Mouse (Mus musculus) MEL (cell line): Measurements from ENCODE around the gene Usp19. TPM values are rescaled to one million over a fixed set of nuclear protein-coding genes. Genes with fewer than 3 reads are reported as not detected.

Experiments
- DNase-seq: peaks from one replicate; pipeline ENCODE4 v3.0.0; 2011; ENCODE audit warnings: low read depth, low spot score
- H3K27ac ChIP-seq: 2 replicates; pipeline ENCODE4 v1.5.1; 2012; ENCODE audit warnings: low read depth, mild to moderate bottlenecking, control low read depth, low read length, moderate library complexity; ENCODE audit not compliant: control insufficient read depth
- H3K27me3 ChIP-seq, 2 experiments: fragments of 150-350 bp in 1 of 2; sonication (generic) in 1 of 2; 2 replicates each; pipeline ENCODE4 v1.6.1; 2012; ENCODE audit warnings: low read length in 2 of 2, mild to moderate bottlenecking in 2 of 2, improper control_type of control experiment in 1 of 2, moderate library complexity in 1 of 2; ENCODE audit not compliant: insufficient read depth in 2 of 2, control insufficient read depth in 1 of 2
- H3K36me3 ChIP-seq, 2 experiments: 2 replicates each; pipeline ENCODE4 v1.6.1; 2012 to 2014; ENCODE audit warnings: low read length in 2 of 2, improper control_type of control experiment in 1 of 2, inconsistent platforms in 1 of 2, mild to moderate bottlenecking in 1 of 2; ENCODE audit not compliant: insufficient read depth in 2 of 2, control insufficient read depth in 1 of 2
- H3K4me1 ChIP-seq, 2 experiments: fragments of 150-350 bp in 1 of 2; sonication (generic) in 1 of 2; 2 replicates each; pipeline ENCODE4 v1.6.1; 2012; ENCODE audit warnings: low read length in 2 of 2, improper control_type of control experiment in 1 of 2, mild to moderate bottlenecking in 1 of 2; ENCODE audit not compliant: insufficient read depth in 2 of 2, control insufficient read depth in 1 of 2
- H3K4me3 ChIP-seq, 2 experiments: fragments of 150-350 bp in 1 of 2; sonication (generic) in 1 of 2; 2 replicates each; pipeline ENCODE4 v1.5.1; 2012; ENCODE audit warnings: low read depth in 2 of 2, low read length in 2 of 2, mild to moderate bottlenecking in 2 of 2, moderate library complexity in 2 of 2, control low read depth in 1 of 2, improper control_type of control experiment in 1 of 2; ENCODE audit not compliant: control insufficient read depth in 1 of 2, insufficient read depth in 1 of 2
- H3K79me2 ChIP-seq: 2 replicates; pipeline ENCODE4 v1.6.1; 2012; ENCODE audit warnings: mild to moderate bottlenecking, low read length, moderate library complexity; ENCODE audit not compliant: control insufficient read depth, poor library complexity, insufficient read depth
- H3K9ac ChIP-seq: 2 replicates; pipeline ENCODE4 v1.6.1; 2012; ENCODE audit warnings: low read depth, mild to moderate bottlenecking, control low read depth, low read length, moderate library complexity; ENCODE audit not compliant: control insufficient read depth, poor library complexity, severe bottlenecking
- H3K9me3 ChIP-seq: fragments of 150-350 bp; sonication (generic); replicated peaks from 2 replicates; pipeline ENCODE4 v1.6.1; 2012; ENCODE audit warnings: mild to moderate bottlenecking, low read length, improper control_type of control experiment, moderate library complexity; ENCODE audit not compliant: insufficient read depth
- BHLHE40 ChIP-seq: IDR thresholded peaks from 2 replicates; pipeline ENCODE4 v1.6.1; 2012; ENCODE audit warnings: low read depth, mild to moderate bottlenecking, inconsistent platforms, low read length, improper control_type of control experiment, borderline replicate concordance
- CHD1 ChIP-seq: IDR thresholded peaks from 2 replicates; pipeline ENCODE4 v1.6.1; 2012; ENCODE audit warnings: low read depth, mild to moderate bottlenecking, inconsistent platforms, low read length, improper control_type of control experiment
- CHD2 ChIP-seq: IDR thresholded peaks from 2 replicates; pipeline ENCODE4 v1.6.1; 2011; ENCODE audit warnings: low read length, improper control_type of control experiment
- ELF1 ChIP-seq: IDR thresholded peaks from 2 replicates; pipeline ENCODE4 v1.6.1; 2014; ENCODE audit warnings: low read depth, mild to moderate bottlenecking, inconsistent platforms, low read length, improper control_type of control experiment, moderate library complexity
- EP300 ChIP-seq, 2 experiments: IDR thresholded peaks; 2 replicates each; pipeline ENCODE4 v1.6.1; 2011; ENCODE audit warnings: improper control_type of control experiment in 2 of 2, low read length in 2 of 2, low read depth in 1 of 2, mild to moderate bottlenecking in 1 of 2
- ETS1 ChIP-seq: IDR thresholded peaks from 2 replicates; pipeline ENCODE4 v1.6.1; 2012; ENCODE audit warnings: low read depth, mild to moderate bottlenecking, inconsistent platforms, low read length, improper control_type of control experiment, moderate library complexity
- GATA1 ChIP-seq: IDR thresholded peaks from 2 replicates; pipeline ENCODE4 v1.6.1; 2011; ENCODE audit warnings: low read depth, low read length, improper control_type of control experiment
- JUND ChIP-seq: IDR thresholded peaks from 2 replicates; pipeline ENCODE4 v1.6.1; 2011; ENCODE audit warnings: low read depth, mild to moderate bottlenecking, improper control_type of control experiment, low read length
- KAT2A ChIP-seq: conservative IDR thresholded peaks from 2 replicates; pipeline ENCODE4 v1.6.1; 2012; ENCODE audit warnings: low read depth, low read length, improper control_type of control experiment, inconsistent platforms
- MAX ChIP-seq: IDR thresholded peaks from 2 replicates; pipeline ENCODE4 v1.6.1; 2011; ENCODE audit warnings: low read length, improper control_type of control experiment
- MAZ ChIP-seq: IDR thresholded peaks from 2 replicates; pipeline ENCODE4 v1.6.1; 2012; ENCODE audit warnings: low read depth, mild to moderate bottlenecking, inconsistent platforms, low read length, improper control_type of control experiment
- MEF2A ChIP-seq: IDR thresholded peaks from 2 replicates; pipeline ENCODE4 v1.6.1; 2014; ENCODE audit warnings: low read depth, mild to moderate bottlenecking, inconsistent platforms, low read length, improper control_type of control experiment; ENCODE audit not compliant: poor library complexity, insufficient replicate concordance, severe bottlenecking; ENCODE audit errors: extremely low read depth
- MYB ChIP-seq: IDR thresholded peaks from 2 replicates; pipeline ENCODE4 v1.6.1; 2011; ENCODE audit warnings: mild to moderate bottlenecking, low read depth, low read length, improper control_type of control experiment
- MYC ChIP-seq: IDR thresholded peaks from 2 replicates; pipeline ENCODE4 v1.6.1; 2011; ENCODE audit warnings: low read depth, mild to moderate bottlenecking, low read length, improper control_type of control experiment, moderate library complexity
- NELFE ChIP-seq: IDR thresholded peaks from 2 replicates; pipeline ENCODE4 v1.6.1; 2011; ENCODE audit warnings: low read depth, low read length, improper control_type of control experiment
- NRF1 ChIP-seq: IDR thresholded peaks from 2 replicates; pipeline ENCODE4 v1.6.1; 2014; ENCODE audit warnings: low read depth, mild to moderate bottlenecking, inconsistent platforms, low read length, improper control_type of control experiment, moderate library complexity; ENCODE audit not compliant: poor library complexity, insufficient read depth, severe bottlenecking
- POLR2AphosphoS2 ChIP-seq: IDR thresholded peaks from 2 replicates; pipeline ENCODE4 v1.6.1; 2011; ENCODE audit warnings: low read length, improper control_type of control experiment
- RAD21 ChIP-seq: IDR thresholded peaks from 2 replicates; pipeline ENCODE4 v1.6.1; 2011; ENCODE audit warnings: mild to moderate bottlenecking, low read depth, low read length, improper control_type of control experiment
- SMC3 ChIP-seq: IDR thresholded peaks from 2 replicates; pipeline ENCODE4 v1.6.1; 2011; ENCODE audit warnings: low read depth, low read length, improper control_type of control experiment
- TAL1 ChIP-seq: IDR thresholded peaks from 2 replicates; pipeline ENCODE4 v1.6.1; 2012; ENCODE audit warnings: mild to moderate bottlenecking, inconsistent platforms, low read length, moderate library complexity, mixed read lengths
- TBP ChIP-seq: IDR thresholded peaks from 2 replicates; pipeline ENCODE4 v1.8.0; 2011; ENCODE audit warnings: low read depth, low read length, improper control_type of control experiment
- TCF12 ChIP-seq: IDR thresholded peaks from 2 replicates; pipeline ENCODE4 v1.6.1; 2014; ENCODE audit warnings: low read depth, mild to moderate bottlenecking, inconsistent platforms, low read length, improper control_type of control experiment, moderate library complexity
- UBTF ChIP-seq: IDR thresholded peaks from 2 replicates; pipeline ENCODE4 v1.6.1; 2012; ENCODE audit warnings: low read depth, mild to moderate bottlenecking, inconsistent platforms, low read length, improper control_type of control experiment, moderate library complexity, borderline replicate concordance; ENCODE audit not compliant: insufficient read depth
- USF1 ChIP-seq: IDR thresholded peaks from 2 replicates; pipeline ENCODE4 v1.6.1; 2014; ENCODE audit warnings: low read depth, mild to moderate bottlenecking, inconsistent platforms, low read length, improper control_type of control experiment, moderate library complexity
- USF2 ChIP-seq, 2 experiments: IDR thresholded peaks; 2 replicates each; pipeline ENCODE4 v1.6.1; 2011 to 2012; ENCODE audit warnings: improper control_type of control experiment in 2 of 2, low read length in 2 of 2, borderline replicate concordance in 1 of 2, inconsistent platforms in 1 of 2, low read depth in 1 of 2, mild to moderate bottlenecking in 1 of 2; ENCODE audit not compliant: insufficient read depth in 1 of 2
- ZKSCAN1 ChIP-seq: IDR thresholded peaks from 2 replicates; pipeline ENCODE4 v1.6.1; 2012; ENCODE audit warnings: low read depth, mild to moderate bottlenecking, inconsistent platforms, low read length, improper control_type of control experiment, moderate library complexity
- ZMIZ1 ChIP-seq: IDR thresholded peaks from 2 replicates; pipeline ENCODE4 v1.6.1; 2012; ENCODE audit warnings: low read depth, mild to moderate bottlenecking, inconsistent platforms, low read length, improper control_type of control experiment, moderate library complexity
- ZNF384 ChIP-seq: IDR thresholded peaks from 2 replicates; pipeline ENCODE4 v1.6.1; 2012; ENCODE audit warnings: low read depth, mild to moderate bottlenecking, inconsistent platforms, low read length, improper control_type of control experiment
- polyA plus RNA-seq, 2 experiments: library from polyadenylated mRNA; stranded (reverse) in 1 of 2; unstranded in 1 of 2; fragments of >175 nt in 1 of 2; fragments of >200 nt in 1 of 2; gene quantifications; 2 replicates each; pipeline versions ENCODE4 v1.2.1 to v1.2.4; 2012; ENCODE audit warnings: low replicate concordance in 2 of 2, low read depth in 1 of 2; ENCODE audit not compliant: insufficient read length in 2 of 2, insufficient read depth in 1 of 2, missing spikeins in 1 of 2
- total RNA-seq: library from RNA; depleted of rRNA; stranded (reverse); fragments of 300-350 nt; gene quantifications from 2 replicates; pipeline ENCODE4 v1.2.3, GENCODE M21; 2012

Usp19 gene
- total and polyA plus RNA-seq, 3 experiments: 76.1 to 162 TPM; not detected in 1

GRCm38 (mm10) chr9:108492043-108492750, 1.8 kb downstream of the Usp19 start:
- peak; percentile 31 for DNase-seq
- H3K4me3 ChIP-seq: peak overlapping the region; percentile 92 to 93
- H3K4me1 ChIP-seq: peaks cover 4 to 9% of the 10 kb centered on the region in 2 experiments
- no peaks in the 10 kb centered on the region for H3K27me3 ChIP-seq
- peaks cover 23% of the 10 kb centered on the region for H3K79me2 ChIP-seq
- TF ChIP-seq CHD1 (no peak), RAD21 (no peak), MYB (no peak), ZKSCAN1 (no peak), KAT2A (no peak), UBTF (no peak), EP300 (IDR thresholded peaks at IDR 0.05; ENCODE audit: low read depth in 1 of 2, low read length in 2 of 2) (no peak), SMC3 (no peak), MEF2A (no peak), ELF1 (no peak), TBP (no peak), NELFE (no peak), POLR2AphosphoS2 (no peak), USF1 (no peak), BHLHE40 (no peak), TAL1 (no peak), NRF1 (no peak), ETS1 (no peak), MAZ (no peak)
- H3K27ac ChIP-seq: no peak overlapping the region
- H3K9me3 ChIP-seq: no peaks in the 10 kb centered on the region
- H3K36me3 ChIP-seq: peaks cover 5 to 21% of the 10 kb centered on the region in 2 experiments; a peak in 3 of 4 replicates
- H3K9ac ChIP-seq: peak overlapping the region; percentile 95

GRCm38 (mm10) chr9:108493246-108493645, 2.8 kb downstream of the Usp19 start:
- peaks cover 4 to 9% of the 10 kb centered on the region in 2 experiments for H3K4me1 ChIP-seq
- no peaks in the 10 kb centered on the region for H3K9me3 ChIP-seq
- no peak overlapping the region for H3K9ac ChIP-seq
- peaks cover 5 to 25% of the 10 kb centered on the region in 2 experiments; a peak in 3 of 4 replicates for H3K36me3 ChIP-seq
- DNase-seq: no peak
- TF ChIP-seq CHD2 (no peak), POLR2AphosphoS2 (no peak), TAL1 (no peak), USF2 (IDR thresholded peaks at IDR 0.05; ENCODE audit: borderline replicate concordance in 1 of 2, insufficient read depth in 1 of 2, low read depth in 1 of 2, low read length in 2 of 2) (no peak), CHD1 (no peak), KAT2A (no peak), TBP (no peak), USF1 (no peak), MEF2A (no peak), ZKSCAN1 (no peak), BHLHE40 (no peak), MYC (no peak), NRF1 (no peak), JUND (no peak), ZNF384 (no peak), GATA1 (no peak), MAZ (no peak), ZMIZ1 (no peak), MAX (no peak), TCF12 (no peak)
- no peaks in the 10 kb centered on the region for H3K27me3 ChIP-seq
- no peak overlapping the region for H3K4me3 ChIP-seq
- no peak overlapping the region for H3K27ac ChIP-seq
- H3K79me2 ChIP-seq: peaks cover 23% of the 10 kb centered on the region
